Mouse (Mus musculus) heart, postnatal 0 days (tissue): ENCODE data around the gene Tmem147. TPM values are rescaled to one million over a fixed set of nuclear protein-coding genes. Genes with fewer than 3 reads are reported as not detected.

Experiments used
- ATAC-seq: fragments of 200-750 bp; cut with Nextera tagmentation; 2 replicates; pipeline ENCODE4 v1.8.0; 2017; ENCODE audit warnings: low read depth, moderate number of reproducible peaks, moderate library complexity; ENCODE audit not compliant: insufficient read depth
- DNase-seq: peaks from one replicate; pipeline ENCODE4 v3.0.0-alpha.2; 2016; ENCODE audit warnings: low spot score
- H3K27ac ChIP-seq: fragments of 300-500 bp; sonication (generic); 2 replicates; pipeline ENCODE4 v1.5.1; 2014; ENCODE audit warnings: low read depth, mild to moderate bottlenecking
- H3K27me3 ChIP-seq: fragments of 300-500 bp; sonication (generic); 2 replicates; pipeline ENCODE4 v1.6.1; 2014; ENCODE audit warnings: low read length, mixed read lengths; ENCODE audit not compliant: control insufficient read depth, insufficient read depth
- H3K36me3 ChIP-seq: fragments of 300-500 bp; sonication (generic); replicated peaks from 2 replicates; pipeline ENCODE4 v1.6.1; 2014; ENCODE audit warnings: low read length, mixed read lengths; ENCODE audit not compliant: control insufficient read depth, insufficient read depth
- H3K4me1 ChIP-seq: fragments of 300-500 bp; sonication (generic); 2 replicates; pipeline ENCODE4 v1.6.1; 2014; ENCODE audit warnings: antibody characterized with exemption; ENCODE audit not compliant: control insufficient read depth, insufficient read depth
- H3K4me2 ChIP-seq: fragments of 300-500 bp; sonication (generic); 2 replicates; pipeline ENCODE4 v1.6.1; 2014; ENCODE audit warnings: low read depth, mild to moderate bottlenecking, low read length, moderate library complexity
- H3K4me3 ChIP-seq: fragments of 300-500 bp; sonication (generic); 2 replicates; pipeline ENCODE4 v1.5.1; 2014; ENCODE audit warnings: low read depth, low read length
- H3K9ac ChIP-seq: fragments of 300-500 bp; sonication (generic); replicated peaks from 2 replicates; pipeline ENCODE4 v1.6.1; 2014; ENCODE audit warnings: low read depth, low read length, mixed read lengths
- H3K9me3 ChIP-seq: fragments of 300-500 bp; sonication (generic); replicated peaks from 2 replicates; pipeline ENCODE4 v1.6.1; 2016; ENCODE audit warnings: low read length; ENCODE audit not compliant: control insufficient read depth
- CTCF ChIP-seq: IDR thresholded peaks from 2 replicates; pipeline ENCODE4 v1.5.1; 2016; ENCODE audit warnings: antibody characterized with exemption, control low read depth, low read depth
- EP300 ChIP-seq: IDR thresholded peaks from 2 replicates; pipeline ENCODE4 v1.6.1; 2016; ENCODE audit warnings: antibody characterized with exemption, low read depth
- WGBS: fragments of 180-500 bp; shearing (Covaris S2); extraction: QIAGEN DNeasy Blood & Tissue Kit; methylation state at CpG from one replicate; pipeline ENCODE4 v1.1.7; 2014; 5-methylcytosine and 5-hydroxymethylcytosine counted together
- polyA plus RNA-seq: library from polyadenylated mRNA; unstranded; fragments of >200 nt; fragmentation: Nextera tagmentation; extraction: Ambion mirVana; gene quantifications from 2 replicates; pipeline ENCODE4 v1.2.1, GENCODE M21; 2015
- total RNA-seq: library from RNA; depleted of rRNA; stranded (reverse); fragments of >200 nt; gene quantifications from 2 replicates; pipeline ENCODE4 v1.2.3, GENCODE M21; 2014; ENCODE audit warnings: low replicate concordance; rRNA removed

Tmem147 gene
- total RNA-seq (228 and 261 TPM in 2 replicates), polyA plus RNA-seq (283 and 304 TPM in 2 replicates)

DNA sequence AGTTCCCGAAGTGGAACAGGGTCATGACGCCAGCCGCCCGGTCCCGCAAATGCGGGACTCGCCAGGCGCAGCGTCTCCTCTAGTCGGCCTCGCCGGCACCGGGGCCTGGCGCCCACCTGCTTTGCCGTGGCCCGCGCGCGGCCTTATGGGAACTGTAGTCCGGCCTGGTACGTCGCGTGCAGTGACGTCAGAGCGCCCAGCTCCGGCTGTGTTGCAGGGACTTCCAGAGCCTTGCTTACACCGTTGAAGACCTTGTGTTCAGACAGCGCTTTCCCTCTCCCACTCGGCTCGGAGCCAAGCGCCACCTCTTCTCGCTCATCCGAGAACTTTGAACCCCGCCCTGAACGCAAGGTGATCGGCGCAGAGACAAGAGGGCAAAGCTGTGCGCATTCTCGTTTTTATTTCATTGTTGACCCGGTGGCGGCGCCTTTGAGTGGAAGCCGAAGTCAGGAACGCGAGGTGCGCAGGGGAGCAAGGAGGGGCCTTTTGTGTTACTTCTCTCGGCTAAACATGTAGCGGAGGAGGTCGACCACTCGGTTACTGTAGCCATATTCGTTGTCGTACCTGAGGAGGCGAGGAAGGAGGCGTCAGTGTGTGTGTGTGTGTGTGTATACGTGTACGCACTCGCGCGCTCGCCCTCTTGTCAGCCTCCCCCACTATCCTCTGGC is at the start of gene Tmem147:
Gene Tmem147 (minus strand): TSS at position 145 of the 668 bp plus-strand sequence.
- peak; percentile 89 for DNase-seq
- H3K9me3 ChIP-seq = no peaks in the 10 kb centered on the region
- H3K4me1 ChIP-seq = peaks cover 14% of the 10 kb centered on the region
- ATAC-seq = peak; percentile 98
- H3K9ac ChIP-seq = peak within 1 kb of the TSS; percentile 85
- peak within 1 kb of the TSS; percentile 97 for H3K4me2 ChIP-seq
- WGBS = under 1% methylated on average over 60 of the region's 60 CpGs
- H3K27ac ChIP-seq = peak within 1 kb of the TSS; percentile 84
- peak within 1 kb of the TSS; percentile 88 for H3K4me3 ChIP-seq
- peak; percentile 42 for TF ChIP-seq CTCF
- TF ChIP-seq EP300 = no peak
- no peaks in the 10 kb centered on the region for H3K27me3 ChIP-seq
- peaks cover 36% of the 10 kb centered on the region for H3K36me3 ChIP-seq

DNA sequence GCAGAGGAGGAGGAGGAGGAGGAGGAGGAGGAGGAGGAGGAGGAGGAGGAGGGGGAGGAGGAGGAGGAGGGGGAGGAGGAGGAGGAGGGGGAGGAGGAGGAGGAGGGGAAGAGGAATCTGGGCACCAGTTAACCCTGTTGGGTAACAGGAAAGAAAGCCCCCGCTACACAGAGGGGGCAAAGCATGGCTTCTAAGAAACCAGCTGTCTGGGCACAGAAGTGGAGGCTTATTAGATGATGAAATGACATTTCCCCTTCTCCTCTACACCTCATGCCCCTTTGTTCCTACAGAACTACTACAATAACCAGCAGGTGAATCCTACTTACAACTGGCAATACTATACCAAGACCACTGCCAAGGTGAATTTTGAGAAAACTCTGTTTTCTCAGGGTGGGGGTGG is 48.6 kb upstream of the Tmem147 start:
- H3K36me3 ChIP-seq = no peaks in the 10 kb centered on the region
- H3K9ac ChIP-seq = no peak overlapping the region
- no peaks in the 10 kb centered on the region for H3K4me1 ChIP-seq
- no peaks in the 10 kb centered on the region for H3K27me3 ChIP-seq
- ATAC-seq = no peak
- no peaks in the 10 kb centered on the region for H3K9me3 ChIP-seq
- 69% methylated on average over 1 of the region's 1 CpGs for WGBS
- H3K27ac ChIP-seq = no peak overlapping the region
- no peak for TF ChIP-seq CTCF
- TF ChIP-seq EP300 = no peak
- no peak overlapping the region for H3K4me3 ChIP-seq
- no peak for DNase-seq
- no peak overlapping the region for H3K4me2 ChIP-seq

DNA sequence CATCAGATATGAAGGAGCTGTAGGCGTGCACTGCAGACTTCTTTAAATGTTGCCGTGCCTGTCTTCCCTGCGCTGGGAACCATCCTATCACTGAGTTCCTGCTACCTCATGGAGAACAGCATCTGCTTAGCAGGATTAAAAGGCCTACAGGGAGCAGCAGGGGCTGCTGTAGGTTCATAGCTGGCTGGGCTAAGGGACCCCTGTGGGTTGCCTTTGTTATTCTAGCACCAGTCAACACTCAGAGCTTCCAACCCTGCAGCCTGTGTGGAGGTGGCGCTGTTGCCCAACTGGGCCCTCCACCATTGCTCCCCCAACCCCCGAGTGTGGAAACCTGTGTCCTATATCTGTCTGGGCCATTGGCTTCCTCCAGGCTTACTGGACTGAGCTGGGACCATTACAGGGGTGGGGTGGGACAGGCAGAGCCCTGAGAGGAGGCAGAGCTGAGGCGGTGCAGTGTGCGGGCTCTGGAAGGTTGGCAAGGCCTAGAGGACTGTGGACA is 47.8 kb upstream of the Tmem147 start:
- no peak overlapping the region for H3K9ac ChIP-seq
- H3K4me2 ChIP-seq = no peak overlapping the region
- H3K9me3 ChIP-seq = no peaks in the 10 kb centered on the region
- H3K27ac ChIP-seq = no peak overlapping the region
- DNase-seq = no peak
- no peaks in the 10 kb centered on the region for H3K36me3 ChIP-seq
- no peaks in the 10 kb centered on the region for H3K27me3 ChIP-seq
- H3K4me3 ChIP-seq = no peak overlapping the region
- no peak for ATAC-seq
- 51% methylated on average over 7 of the region's 7 CpGs for WGBS
- no peaks in the 10 kb centered on the region for H3K4me1 ChIP-seq
- TF ChIP-seq CTCF (no peak), EP300 (no peak)

DNA sequence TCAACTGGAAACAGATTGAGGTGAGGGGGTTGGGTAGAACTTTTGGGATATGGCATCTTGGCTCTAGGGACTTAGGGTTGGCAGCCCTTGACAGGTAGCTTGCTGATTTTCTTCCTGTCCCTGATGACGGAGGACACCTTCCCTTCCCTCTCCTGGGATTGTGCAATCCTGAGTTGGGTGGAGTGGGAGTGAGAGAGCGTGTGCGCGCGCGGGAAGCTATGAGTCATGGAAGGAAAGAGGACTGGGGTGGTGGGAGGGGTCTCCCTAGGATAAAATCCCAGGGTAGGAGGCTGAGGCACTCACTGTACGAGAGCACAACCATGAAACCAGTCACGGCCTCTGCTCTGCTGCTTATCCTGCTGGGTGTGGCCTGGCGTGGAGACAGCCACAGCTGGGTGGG is 46.8 kb upstream of the Tmem147 start:
- 70% methylated on average over 9 of the region's 9 CpGs for WGBS
- H3K4me1 ChIP-seq = no peaks in the 10 kb centered on the region
- H3K27ac ChIP-seq = no peak overlapping the region
- no peak overlapping the region for H3K4me2 ChIP-seq
- H3K27me3 ChIP-seq = no peaks in the 10 kb centered on the region
- no peak overlapping the region for H3K9ac ChIP-seq
- no peaks in the 10 kb centered on the region for H3K36me3 ChIP-seq
- no peak overlapping the region for H3K4me3 ChIP-seq
- H3K9me3 ChIP-seq = no peaks in the 10 kb centered on the region
- TF ChIP-seq EP300 (no peak), CTCF (no peak)
- ATAC-seq (no peak), DNase-seq (no peak)

DNA sequence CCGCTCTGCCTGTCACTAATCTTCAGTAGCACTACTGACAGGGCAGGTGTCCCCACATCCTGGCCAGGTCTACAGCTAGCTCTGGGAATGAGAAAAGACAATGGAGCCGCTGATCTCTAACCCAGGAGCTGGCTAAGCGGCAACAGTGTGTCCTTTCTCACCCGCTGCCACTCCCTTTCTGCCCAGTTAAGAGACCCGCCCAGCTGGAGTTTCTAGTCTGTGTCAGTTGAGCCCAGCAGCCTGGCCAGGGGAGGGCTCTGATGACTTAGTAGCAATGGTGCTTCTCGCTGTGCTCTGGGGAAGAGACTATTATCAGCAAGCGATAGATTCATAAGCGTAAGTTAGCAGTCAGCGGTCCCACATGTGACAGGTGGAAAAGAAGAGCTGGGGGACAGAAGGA is 39.9 kb upstream of the Tmem147 start:
- 24% methylated on average over 9 of the region's 9 CpGs for WGBS
- Histone ChIP-seq H3K4me3 (no peak overlapping the region), H3K4me1 (no peaks in the 10 kb centered on the region), H3K9ac (no peak overlapping the region), H3K27me3 (0 out of 2 replicates have a peak, but pooled peaks cover 4% of the 10 kb centered on the region), H3K36me3 (no peaks in the 10 kb centered on the region), H3K4me2 (no peak overlapping the region), H3K27ac (no peak overlapping the region), H3K9me3 (no peaks in the 10 kb centered on the region)
- DNase-seq (no peak), ATAC-seq (no peak)
- no peak for TF ChIP-seq CTCF
- TF ChIP-seq EP300 = no peak

DNA sequence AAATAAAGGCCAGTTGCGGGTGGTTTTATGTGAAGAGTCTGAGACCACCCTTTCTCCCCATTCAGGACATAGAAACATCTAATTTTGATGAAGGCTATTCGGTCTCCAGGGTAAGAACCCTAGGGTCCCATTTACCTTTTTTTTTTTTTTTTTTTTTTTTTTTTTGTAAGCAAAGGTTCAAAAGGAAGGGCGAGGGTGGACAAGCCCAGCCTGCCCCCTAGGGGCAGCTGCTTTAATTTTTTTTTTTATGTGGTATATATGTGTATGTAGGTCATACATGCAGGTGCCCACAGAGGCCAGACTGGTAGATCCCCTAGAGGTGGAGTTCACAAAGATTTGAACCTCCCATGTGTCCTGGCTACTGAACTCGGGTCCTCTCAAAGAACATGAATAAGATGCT is 37.1 kb upstream of the Tmem147 start:
- H3K9ac ChIP-seq = no peak overlapping the region
- no peak overlapping the region for H3K27ac ChIP-seq
- no peaks in the 10 kb centered on the region for H3K4me1 ChIP-seq
- H3K9me3 ChIP-seq = no peaks in the 10 kb centered on the region
- no peak for DNase-seq
- WGBS = 90% methylated on average over 4 of the region's 4 CpGs
- no peak overlapping the region for H3K4me3 ChIP-seq
- no peak overlapping the region for H3K4me2 ChIP-seq
- H3K27me3 ChIP-seq = 0 out of 2 replicates have a peak, but pooled peaks cover 4% of the 10 kb centered on the region
- TF ChIP-seq EP300 = no peak
- TF ChIP-seq CTCF = no peak
- no peak for ATAC-seq
- H3K36me3 ChIP-seq = no peaks in the 10 kb centered on the region
